Mouse (Mus musculus) c-Kit-negative CD71-positive TER-119-positive erythroid progenitor cells, embryonic 14.5 days (primary cell): Measurements from ENCODE around the gene Olfr869.

ENCODE experiments used
- DNase-seq: peaks from one replicate; pipeline ENCODE4 v3.0.0-alpha.2; 2013; ENCODE audit warnings: low read depth, low spot score

Olfr869 gene

DNA sequence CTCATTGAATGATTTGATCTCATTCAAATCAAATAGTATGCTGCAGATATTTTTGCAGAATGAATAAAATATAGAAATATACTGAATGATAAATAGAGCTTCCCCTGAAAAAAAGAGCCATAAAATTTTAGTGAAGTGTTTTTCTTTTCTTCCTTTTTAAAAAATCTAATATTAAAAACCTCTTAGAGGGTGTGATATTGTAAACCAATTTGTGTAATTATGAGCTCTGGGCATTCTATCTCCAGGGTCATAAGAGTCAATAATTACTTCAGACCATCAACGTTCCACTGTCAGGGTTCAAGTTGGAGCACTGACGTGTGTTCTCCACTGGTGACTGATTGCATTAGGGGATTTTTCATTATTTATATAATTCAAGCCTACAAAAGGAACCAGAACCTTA lies at the start of gene Olfr869:
Olfr869 (plus strand) TSS at position 301 of the 400 bp plus-strand sequence.
- no peak for DNase-seq

GRCm38 (mm10) chr9:20098326-20098725 lies 30.5 kb upstream of the Olfr869 start, which contains the start of gene Olfr868:
Gene Olfr868 (plus strand): TSS chr9:20098626.
- DNase-seq: no peak

- no peak for DNase-seq
Measured at GRCm38 (mm10) chr9:20149706-20150105, 20.9 kb downstream of the Olfr869 start.

DNA sequence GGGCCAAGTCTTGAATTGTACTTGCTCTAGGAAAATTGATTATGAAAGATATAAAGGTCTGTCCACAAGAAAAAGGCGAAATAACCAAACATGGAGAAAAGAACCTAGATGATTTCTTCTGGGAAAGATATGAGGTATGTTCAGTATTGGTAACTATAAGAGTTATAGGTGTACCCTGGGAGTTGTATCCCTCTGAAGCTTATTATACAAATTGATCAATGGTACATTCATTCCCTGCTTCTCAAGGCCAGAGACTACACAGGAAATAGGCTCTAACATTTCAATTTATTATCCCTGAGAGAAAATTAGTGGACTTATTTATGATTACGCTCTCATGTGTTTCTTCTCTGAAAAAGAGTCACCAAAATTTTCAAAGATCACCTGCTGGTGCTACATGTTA lies 45.1 kb downstream of the Olfr869 start, which contains the start of gene Olfr870:
Olfr870 (minus strand) TSS at position 101 of the 400 bp plus-strand sequence.
- DNase-seq: no peak

- DNase-seq: no peak
Measured at GRCm38 (mm10) chr9:20179463-20179862, 50.7 kb downstream of the Olfr869 start.
